In genomic region chr9:115623948-115624347, GRCm38 (mm10) we compare ENCODE assay signal across 10 mouse cellular contexts.
DNase-seq lines count a peak whose midpoint lies in the region; ATAC-seq lines count a peak whose summit lies in the region.
"Had no signal": no experiment of that assay in that cellular context is flagged by ENCODE, and none has a peak within 500 bp of the region (broad histone marks: within the 10 kb centered on the region; RNA-seq: fewer than 3 reads in every experiment).

No protein-coding gene starts in this region.

- no peaks in the 10 kb centered on the region for H3K27me3 ChIP-seq in limb, embryonic 15.5 days

- H3K36me3 ChIP-seq in limb, embryonic 15.5 days, result no peaks in the 10 kb centered on the region

- WGBS in limb, embryonic 15.5 days, result 29% methylated on average over 5 of the region's 5 CpGs

- ATAC-seq in limb, embryonic 15.5 days (ENCODE audit: insufficient number of reproducible peaks, low FRiP score, low TSS enrichment, low read depth), result peak; percentile 63; the same call in 1 of the 2 replicates
- ATAC-seq in neutrophil, adult 5-6 weeks (ENCODE audit: extremely low read depth, insufficient number of reproducible peaks, low FRiP score, poor library complexity, severe bottlenecking), result peak; percentile 86

- H3K27ac ChIP-seq in limb, embryonic 15.5 days, result no peak overlapping the region

- H3K4me3 ChIP-seq in limb, embryonic 15.5 days, result no peak overlapping the region
- H3K4me3 ChIP-seq: myocyte had no signal

- DNase-seq in heart, adult 11 months, result peak; percentile 90
- DNase-seq in heart, postnatal 25 days (ENCODE audit: low spot score), result no peak
- DNase-seq in T-cell, adult 2 months (ENCODE audit: low spot score), result peak; percentile 82
- DNase-seq in retina, embryonic 14.5 days (ENCODE audit: low spot score), result no peak
- no peak for DNase-seq in right cerebral cortex, postnatal 25 days
- DNase-seq in right cerebral cortex, postnatal 36 days (ENCODE audit: low spot score in 2 of 2), result no peak
- DNase-seq: cerebellum, adult 8-10 months had no signal

- H3K4me1 ChIP-seq in limb, embryonic 15.5 days, result 0 out of 2 replicates have a peak, but pooled peaks cover 3% of the 10 kb centered on the region

- intact Hi-C loops in heart, postnatal 25 days (cut with DNase I), result no loop called here

- no peak overlapping the region for H3K4me2 ChIP-seq in limb, embryonic 15.5 days

- H3K9me3 ChIP-seq in limb, embryonic 15.5 days, result no peaks in the 10 kb centered on the region

- no peak overlapping the region for H3K9ac ChIP-seq in limb, embryonic 15.5 days

Comparison
In these comparisons a context has a peak if more than half of its experiments do, and no peak if none do; other contexts are left out.
1. DNase-seq: peak in heart, adult 11 months (single experiment) and T-cell, adult 2 months (single experiment); none in heart, postnatal 25 days (single experiment), retina, embryonic 14.5 days (single experiment), right cerebral cortex, postnatal 25 days (single experiment) and right cerebral cortex, postnatal 36 days (0 of 2).